Mouse (Mus musculus) liver, postnatal 0 days (tissue): ENCODE measurements around the gene Mov10.

Experiments used
- CTCF ChIP-seq: sonication (generic); IDR thresholded peaks from 2 replicates; pipeline ENCODE4 v1.5.1; 2016; ENCODE audit warnings: antibody characterized with exemption, low read depth
- EP300 ChIP-seq: IDR thresholded peaks from 2 replicates; pipeline ENCODE4 v1.6.1; 2016; ENCODE audit warnings: antibody characterized with exemption, low read depth, mild to moderate bottlenecking

DNA sequence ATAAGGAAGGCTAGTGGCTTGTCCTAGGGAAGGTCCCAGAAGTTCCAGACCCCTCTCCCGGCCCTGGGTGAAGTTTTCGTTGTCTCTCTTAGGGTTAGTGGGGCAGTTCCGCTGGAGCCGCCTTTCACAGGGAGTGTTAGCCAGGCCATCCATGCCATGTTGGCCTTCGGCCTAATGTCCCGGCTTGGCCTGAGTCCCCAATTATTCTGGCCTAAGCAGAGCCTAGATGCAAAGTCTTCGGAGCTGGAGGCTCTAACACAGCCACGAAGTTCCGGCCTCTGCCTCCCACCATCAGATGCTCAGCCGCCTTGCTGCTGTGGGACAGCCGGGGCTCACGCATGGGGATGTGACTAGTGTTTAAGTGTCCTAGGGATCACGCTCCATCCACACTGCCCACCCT, 28.5 kb downstream of the Mov10 start:
- TF ChIP-seq CTCF (no peak), EP300 (no peak)
